ENCODE assay signal across 25 mouse cellular contexts in genomic region chr12:69378558-69379454, GRCm38 (mm10). TPM values are rescaled to one million over a fixed set of nuclear protein-coding genes. Genes with fewer than 3 reads are reported as not detected.
DNase-seq lines count a peak whose midpoint lies in the region; ATAC-seq and TF ChIP-seq lines count a peak whose summit lies in the region.
"Had no signal": no experiment of that assay in that cellular context is flagged by ENCODE, and none has a peak within 500 bp of the region (broad histone marks: within the 10 kb centered on the region; RNA-seq: fewer than 3 reads in every experiment).

No protein-coding gene starts in this region.

- no peak for TF ChIP-seq EP300 in stomach, postnatal 0 days (optimal IDR thresholded peaks at IDR 0.05)

- no peaks in the 10 kb centered on the region for H3K9me3 ChIP-seq in heart, embryonic 14.5 days (ENCODE audit: control insufficient read depth, low read length)
- no peaks in the 10 kb centered on the region for H3K9me3 ChIP-seq in stomach, embryonic 16.5 days (replicated peaks; ENCODE audit: control insufficient read depth, low read length)
- H3K9me3 ChIP-seq in stomach, postnatal 0 days (ENCODE audit: control insufficient read depth, low read length) = no peaks in the 10 kb centered on the region
- no peaks in the 10 kb centered on the region for H3K9me3 ChIP-seq in limb, embryonic 13.5 days
- H3K9me3 ChIP-seq: embryonic facial prominence, embryonic 10.5 days; forebrain, embryonic 15.5 days; intestine, embryonic 15.5 days; limb, embryonic 12.5 days; liver, embryonic 13.5 days; midbrain, embryonic 12.5 days had no signal

- H3K4me2 ChIP-seq in heart, embryonic 14.5 days (ENCODE audit: low read length) = peak overlapping the region; percentile 16; the same call in 1 of the 2 replicates
- no peak overlapping the region for H3K4me2 ChIP-seq in stomach, embryonic 16.5 days (ENCODE audit: low read depth, low read length)
- H3K4me2 ChIP-seq in stomach, postnatal 0 days (replicated peaks; ENCODE audit: low read depth) = no peak overlapping the region
- H3K4me2 ChIP-seq in limb, embryonic 13.5 days (replicated peaks) = no peak overlapping the region
- H3K4me2 ChIP-seq: forebrain, embryonic 15.5 days; hindbrain, embryonic 14.5 days; intestine, embryonic 15.5 days; limb, embryonic 12.5 days; liver, embryonic 13.5 days; midbrain, embryonic 12.5 days had no signal

- peak overlapping the region; percentile 55 to 59; a peak in 3 of 4 replicates for H3K27ac ChIP-seq in heart, embryonic 14.5 days (replicated peaks in 1 of 2; ENCODE audit: control insufficient read depth in 1 of 2, insufficient read depth in 1 of 2, low read depth in 2 of 2, low read length in 2 of 2)
- peak overlapping the region; percentile 47; the same call in 1 of the 2 replicates for H3K27ac ChIP-seq in stomach, embryonic 16.5 days (ENCODE audit: low read length)
- H3K27ac ChIP-seq in stomach, postnatal 0 days (replicated peaks) = no peak overlapping the region
- H3K27ac ChIP-seq in limb, embryonic 13.5 days = peak overlapping the region; percentile 52; the same call in 1 of the 2 replicates
- H3K27ac ChIP-seq: embryonic facial prominence, embryonic 10.5 days; forebrain, embryonic 15.5 days; hindbrain, embryonic 14.5 days; intestine, embryonic 15.5 days; layer of hippocampus, adult 2 months; limb, embryonic 12.5 days; liver, embryonic 13.5 days; midbrain, embryonic 12.5 days had no signal

- no peak overlapping the region for H3K9ac ChIP-seq in heart, embryonic 14.5 days (ENCODE audit: low read length)
- no peak overlapping the region for H3K9ac ChIP-seq in stomach, embryonic 16.5 days (ENCODE audit: low read length)
- no peak overlapping the region for H3K9ac ChIP-seq in stomach, postnatal 0 days (ENCODE audit: low read length)
- H3K9ac ChIP-seq in limb, embryonic 13.5 days = no peak overlapping the region
- H3K9ac ChIP-seq: forebrain, embryonic 15.5 days; hindbrain, embryonic 14.5 days; intestine, embryonic 15.5 days; limb, embryonic 12.5 days; liver, embryonic 13.5 days; midbrain, embryonic 12.5 days had no signal

- TF ChIP-seq CTCF in stomach, postnatal 0 days (IDR thresholded peaks at IDR 0.05; ENCODE audit: low read depth) = no peak

- H3K27me3 ChIP-seq in heart, embryonic 14.5 days (ENCODE audit: control insufficient read depth, insufficient read depth, low read length) = no peaks in the 10 kb centered on the region
- H3K27me3 ChIP-seq in stomach, embryonic 16.5 days (ENCODE audit: control insufficient read depth, insufficient read depth, low read length) = no peaks in the 10 kb centered on the region
- no peaks in the 10 kb centered on the region for H3K27me3 ChIP-seq in stomach, postnatal 0 days (ENCODE audit: control insufficient read depth, insufficient read depth, low read length)
- H3K27me3 ChIP-seq in limb, embryonic 13.5 days = no peaks in the 10 kb centered on the region
- H3K27me3 ChIP-seq: forebrain, embryonic 15.5 days; intestine, embryonic 15.5 days; limb, embryonic 12.5 days; liver, embryonic 13.5 days; midbrain, embryonic 12.5 days had no signal

- 77% methylated on average over 11 of the region's 11 CpGs for WGBS in heart, embryonic 14.5 days
- 78% methylated on average over 11 of the region's 11 CpGs for WGBS in stomach, embryonic 16.5 days
- WGBS in stomach, postnatal 0 days = 70% methylated on average over 11 of the region's 11 CpGs
- 87% methylated on average over 11 of the region's 11 CpGs for WGBS in limb, embryonic 13.5 days

- H3K36me3 ChIP-seq in heart, embryonic 14.5 days (ENCODE audit: control insufficient read depth, insufficient read depth, low read length) = peaks cover 16% of the 10 kb centered on the region
- no peaks in the 10 kb centered on the region for H3K36me3 ChIP-seq in stomach, embryonic 16.5 days (ENCODE audit: control insufficient read depth, insufficient read depth, low read length)
- peaks cover under 1% of the 10 kb centered on the region; the same call in 1 of the 2 replicates for H3K36me3 ChIP-seq in stomach, postnatal 0 days (ENCODE audit: control insufficient read depth, insufficient read depth, low read length)
- H3K36me3 ChIP-seq in limb, embryonic 13.5 days = peaks cover 21% of the 10 kb centered on the region
- H3K36me3 ChIP-seq: intestine, embryonic 15.5 days had no signal

- no peak overlapping the region for H3K4me3 ChIP-seq in heart, embryonic 14.5 days (ENCODE audit: control insufficient read depth in 1 of 2, insufficient read depth in 1 of 2, low read depth in 1 of 2, low read length in 2 of 2)
- no peak overlapping the region for H3K4me3 ChIP-seq in stomach, embryonic 16.5 days (replicated peaks; ENCODE audit: low read length)
- no peak overlapping the region for H3K4me3 ChIP-seq in stomach, postnatal 0 days (ENCODE audit: low read depth, low read length)
- H3K4me3 ChIP-seq in limb, embryonic 13.5 days = no peak overlapping the region
- H3K4me3 ChIP-seq: embryonic facial prominence, embryonic 10.5 days; forebrain, embryonic 15.5 days; intestine, embryonic 15.5 days; layer of hippocampus, adult 2 months; limb, embryonic 12.5 days; liver, embryonic 13.5 days; midbrain, embryonic 12.5 days had no signal

- intact Hi-C loops in heart, postnatal 10 days (cut with DNase I) = loop anchor here (10.0 kb wide), 1 partner anchor 116 kb away; no protein-coding TSS in a partner anchor

- DNase-seq in heart, postnatal 10 days = no peak
- DNase-seq in stomach, postnatal 0 days (ENCODE audit: low spot score) = no peak
- no peak for DNase-seq in thymus, postnatal 14 days
- DNase-seq: adrenal gland, adult 2 months; cerebellum, adult 11 months; cerebellum, adult 9-11 months; kidney, adult 8-10 months; kidney, postnatal 25 days; layer of hippocampus, postnatal 36 days; liver, embryonic 13.5 days; lung, adult 2 months; lung, postnatal 14 days had no signal

- H3K4me1 ChIP-seq in heart, embryonic 14.5 days (ENCODE audit: control insufficient read depth in 2 of 2, insufficient read depth in 2 of 2, low read length in 2 of 2) = peaks cover 5 to 38% of the 10 kb centered on the region in 2 experiments
- peaks cover 5% of the 10 kb centered on the region for H3K4me1 ChIP-seq in stomach, embryonic 16.5 days (ENCODE audit: control insufficient read depth, insufficient read depth, low read length)
- H3K4me1 ChIP-seq in stomach, postnatal 0 days (replicated peaks; ENCODE audit: control insufficient read depth, insufficient read depth) = no peaks in the 10 kb centered on the region
- H3K4me1 ChIP-seq in limb, embryonic 13.5 days = peaks cover 17% of the 10 kb centered on the region

- ATAC-seq in heart, embryonic 14.5 days (ENCODE audit: insufficient number of reproducible peaks, insufficient read depth, low FRiP score, low read depth) = no peak
- ATAC-seq in stomach, embryonic 16.5 days (ENCODE audit: insufficient read depth, low FRiP score) = no peak
- ATAC-seq in stomach, postnatal 0 days (ENCODE audit: low FRiP score, low TSS enrichment) = no peak
- peak; percentile 7 for ATAC-seq in CD4-positive, CD25-positive, alpha-beta regulatory T cell, adult 4 months
- no peak for ATAC-seq in limb, embryonic 13.5 days (ENCODE audit: low FRiP score, low read depth)
- no peak for ATAC-seq in monocyte, adult 5-6 weeks (replicated peaks; ENCODE audit: insufficient number of reproducible peaks, low FRiP score, low TSS enrichment, poor library complexity, severe bottlenecking)
- ATAC-seq: forebrain, embryonic 15.5 days; intestine, embryonic 15.5 days had no signal

RNA-seq across cellular contexts. Expression of gene Gm9887, which starts 6.5 kb away (rescaled TPM):
- 1.5 and 1.7 TPM in 2 replicates for polyA plus RNA-seq in heart, embryonic 14.5 days (2014; fragmentation: Nextera tagmentation; extraction: Ambion mirVana)
- 1 to 10 TPM in 1 of 2 experiments, under 1 TPM in 1; 0.89 to 1.2 TPM for total RNA-seq in heart, postnatal 10 days (2021)
- polyA plus RNA-seq in stomach, embryonic 16.5 days (2015; fragmentation: Nextera tagmentation; extraction: Ambion mirVana) = 0.80 and 0.94 TPM in 2 replicates
- polyA plus RNA-seq in stomach, postnatal 0 days (2015; fragmentation: Nextera tagmentation; extraction: Ambion mirVana) = 2.4 and 4.1 TPM in 2 replicates
- polyA plus RNA-seq in CD4-positive, CD25-positive, alpha-beta regulatory T cell, adult 4 months (2017; shearing (Covaris generic)) = under 1 TPM in 1 of 2 experiments, not detected in 1; 0.54 TPM
- polyA plus RNA-seq in limb, embryonic 13.5 days (2015; fragmentation: Nextera tagmentation; extraction: Ambion mirVana) = 1.0 and 1.4 TPM in 2 replicates
- not detected in 3 replicates for total RNA-seq in monocyte, adult 5-6 weeks (2017)
- total RNA-seq: megakaryocyte progenitor cell, adult 5-6 weeks had no signal

RNA-seq across cellular contexts. Expression of gene Arf6, which starts 6.9 kb away (rescaled TPM):
- 41.5 and 49.9 TPM in 2 replicates for polyA plus RNA-seq in heart, embryonic 14.5 days (2014; fragmentation: Nextera tagmentation; extraction: Ambion mirVana)
- 10 to 100 TPM; 77.1 to 81.6 TPM for total RNA-seq in heart, postnatal 10 days (2021)
- polyA plus RNA-seq in stomach, embryonic 16.5 days (2015; fragmentation: Nextera tagmentation; extraction: Ambion mirVana) = 39.3 and 42.3 TPM in 2 replicates
- 97.8 and 116 TPM in 2 replicates for polyA plus RNA-seq in stomach, postnatal 0 days (2015; fragmentation: Nextera tagmentation; extraction: Ambion mirVana)
- 10 to 100 TPM; 27.8 to 79.0 TPM for polyA plus RNA-seq in CD4-positive, CD25-positive, alpha-beta regulatory T cell, adult 4 months (2017; shearing (Covaris generic))
- 45.6 and 45.9 TPM in 2 replicates for polyA plus RNA-seq in limb, embryonic 13.5 days (2015; fragmentation: Nextera tagmentation; extraction: Ambion mirVana)
- 213 to 230 TPM (median 223 TPM) in 3 replicates for total RNA-seq in monocyte, adult 5-6 weeks (2017)

RNA-seq across cellular contexts. Expression of gene Nemf, which starts 21.8 kb away (rescaled TPM):
- polyA plus RNA-seq in heart, embryonic 14.5 days (2014; fragmentation: Nextera tagmentation; extraction: Ambion mirVana) = 62.7 and 62.9 TPM in 2 replicates
- total RNA-seq in heart, postnatal 10 days (2021) = 10 to 100 TPM; 29.1 to 32.4 TPM
- 82.4 and 83.1 TPM in 2 replicates for polyA plus RNA-seq in stomach, embryonic 16.5 days (2015; fragmentation: Nextera tagmentation; extraction: Ambion mirVana)
- polyA plus RNA-seq in stomach, postnatal 0 days (2015; fragmentation: Nextera tagmentation; extraction: Ambion mirVana) = 46.5 and 50.0 TPM in 2 replicates
- polyA plus RNA-seq in CD4-positive, CD25-positive, alpha-beta regulatory T cell, adult 4 months (2017; shearing (Covaris generic)) = 100 to 1,000 TPM; 163 to 169 TPM
- polyA plus RNA-seq in limb, embryonic 13.5 days (2015; fragmentation: Nextera tagmentation; extraction: Ambion mirVana) = 103 and 108 TPM in 2 replicates
- total RNA-seq in monocyte, adult 5-6 weeks (2017) = 89.6 to 137 TPM (median 117 TPM) in 3 replicates
